Mouse (Mus musculus) CH12.LX (cell line): ENCODE data around the gene B4galt3. TPM values are rescaled to one million over a fixed set of nuclear protein-coding genes. Genes with fewer than 3 reads are reported as not detected.

ENCODE experiments used
- DNase-seq: peaks from one replicate; pipeline ENCODE4 v3.0.0-alpha.2; 2013; ENCODE audit errors: extremely low read depth
- H3K27ac ChIP-seq: 2 replicates; pipeline ENCODE4 v1.5.1; 2012; ENCODE audit warnings: low read depth, mild to moderate bottlenecking, control low read depth, moderate library complexity; ENCODE audit not compliant: insufficient read depth
- H3K27me3 ChIP-seq: replicated peaks from 2 replicates; pipeline ENCODE3; 2012; ENCODE audit warnings: inconsistent platforms
- H3K36me3 ChIP-seq, 2 experiments: replicated peaks in 1 of 2; 2 replicates each; pipeline versions ENCODE3 to v1.6.1; 2012; ENCODE audit warnings: inconsistent platforms in 1 of 2, low read length in 1 of 2, mild to moderate bottlenecking in 1 of 2, mixed read lengths in 1 of 2, moderate library complexity in 1 of 2; ENCODE audit not compliant: control insufficient read depth in 1 of 2, insufficient read depth in 1 of 2
- H3K4me1 ChIP-seq, 2 experiments: 2 replicates each; pipeline ENCODE4 v1.6.1; 2012; ENCODE audit warnings: inconsistent platforms in 1 of 2, moderate library complexity in 1 of 2; ENCODE audit not compliant: insufficient read depth in 2 of 2, control insufficient read depth in 1 of 2
- H3K4me2 ChIP-seq: 2 replicates; pipeline ENCODE4 v1.6.1; 2012; ENCODE audit warnings: low read depth, mild to moderate bottlenecking, control low read depth; ENCODE audit not compliant: poor library complexity, insufficient read depth, severe bottlenecking
- H3K4me3 ChIP-seq, 3 experiments: fragments of 150-350 bp in 1 of 3; sonication (generic) in 1 of 3; replicated peaks in 1 of 3; 2 replicates each; pipeline versions ENCODE3 to v1.5.1; 2011 to 2012; ENCODE audit warnings: low read depth in 2 of 3, low read length in 2 of 3, mild to moderate bottlenecking in 2 of 3, moderate library complexity in 2 of 3, control low read depth in 1 of 3, improper control_type of control experiment in 1 of 3, inconsistent platforms in 1 of 3, mixed read lengths in 1 of 3; ENCODE audit not compliant: poor library complexity in 1 of 3
- H3K79me2 ChIP-seq: replicated peaks from 2 replicates; pipeline ENCODE4 v1.6.1; 2012; ENCODE audit warnings: mild to moderate bottlenecking, moderate library complexity; ENCODE audit not compliant: control insufficient read depth, poor library complexity, insufficient read depth, severe bottlenecking; ENCODE audit errors: extremely low read depth
- H3K9ac ChIP-seq: 2 replicates; pipeline ENCODE4 v1.6.1; 2012; ENCODE audit warnings: low read depth, mild to moderate bottlenecking, control low read depth, moderate library complexity; ENCODE audit not compliant: insufficient read depth
- H3K9me3 ChIP-seq: replicated peaks from 2 replicates; pipeline ENCODE3; 2012; ENCODE audit warnings: low read length, inconsistent platforms, mixed read lengths
- CTCF ChIP-seq, 2 experiments: IDR thresholded peaks in 1 of 2; conservative IDR thresholded peaks in 1 of 2; 2 replicates each; pipeline ENCODE4 v1.5.1; 2011 to 2012; ENCODE audit warnings: low read depth in 2 of 2, low read length in 2 of 2, improper control_type of control experiment in 1 of 2, inconsistent platforms in 1 of 2, mild to moderate bottlenecking in 1 of 2, moderate library complexity in 1 of 2
- E2F4 ChIP-seq: IDR thresholded peaks from 2 replicates; pipeline ENCODE4 v1.6.1; 2011; ENCODE audit warnings: low read depth, low read length, improper control_type of control experiment; ENCODE audit not compliant: insufficient replicate concordance
- ETS1 ChIP-seq: conservative IDR thresholded peaks from 2 replicates; pipeline ENCODE4 v1.6.1; 2012; ENCODE audit warnings: low read depth, mild to moderate bottlenecking, inconsistent platforms, low read length, improper control_type of control experiment, moderate library complexity
- HCFC1 ChIP-seq: IDR thresholded peaks from 2 replicates; pipeline ENCODE4 v1.6.1; 2012; ENCODE audit warnings: low read depth, mild to moderate bottlenecking, inconsistent platforms, low read length, improper control_type of control experiment
- NELFE ChIP-seq: IDR thresholded peaks from 2 replicates; pipeline ENCODE4 v1.6.1; 2011; ENCODE audit warnings: low read depth, low read length, improper control_type of control experiment
- PAX5 ChIP-seq: IDR thresholded peaks from 2 replicates; pipeline ENCODE4 v1.6.1; 2012; ENCODE audit warnings: low read length, inconsistent platforms, mixed read lengths
- POLR2AphosphoS2 ChIP-seq: IDR thresholded peaks from 2 replicates; pipeline ENCODE4 v1.6.1; 2011; ENCODE audit warnings: low read depth, low read length, improper control_type of control experiment
- RAD21 ChIP-seq: IDR thresholded peaks from 2 replicates; pipeline ENCODE4 v1.6.1; 2011; ENCODE audit warnings: low read depth, mild to moderate bottlenecking, low read length, improper control_type of control experiment, moderate library complexity
- RCOR1 ChIP-seq: conservative IDR thresholded peaks from 2 replicates; pipeline ENCODE4 v1.6.1; 2012; ENCODE audit warnings: low read depth, mild to moderate bottlenecking, inconsistent platforms, low read length, improper control_type of control experiment
- SIN3A ChIP-seq: IDR thresholded peaks from 2 replicates; pipeline ENCODE4 v1.6.1; 2012; ENCODE audit warnings: low read length, improper control_type of control experiment, inconsistent platforms
- USF1 ChIP-seq: IDR thresholded peaks from 2 replicates; pipeline ENCODE4 v1.6.1; 2014; ENCODE audit warnings: low read depth, mild to moderate bottlenecking, inconsistent platforms, low read length, improper control_type of control experiment
- USF2 ChIP-seq: conservative IDR thresholded peaks from 2 replicates; pipeline ENCODE4 v1.6.1; 2011; ENCODE audit warnings: low read depth, low read length, improper control_type of control experiment
- dilution Hi-C: fragments of 300-500 bp; cut with MboI; formaldehyde crosslinking; loops from 2 replicates; pipeline ENCODE4 v1.14.3; 2020; ENCODE audit warnings: low sequenced_read_pairs; ENCODE audit not compliant: extremely low pct_unique_long_range_greater_than_20kb, extremely low pct_ligation_motif_present
- in situ Hi-C: fragments of 300-500 bp; cut with MboI; formaldehyde crosslinking; loops from 3 replicates; pipeline ENCODE4 v1.14.3; 2019; ENCODE audit warnings: low sequenced_read_pairs, low pct_ligation_motif_present, low pct_unique_long_range_greater_than_20kb, mixed read lengths
- polyA plus RNA-seq: library from polyadenylated mRNA; unstranded; fragments of >175 nt; gene quantifications from 2 replicates; pipeline ENCODE4 v1.2.1, GENCODE M21; 2012; ENCODE audit warnings: low read depth; ENCODE audit not compliant: insufficient read length
- total RNA-seq, 2 experiments: library from RNA; depleted of rRNA; stranded (reverse); fragments of 300-350 nt in 1 of 2; fragments of >200 nt in 1 of 2; gene quantifications; 2 replicates each; pipeline ENCODE4 v1.2.3; 2012 to 2014

The B4galt3 gene
- total and polyA plus RNA-seq, 3 experiments = 19.3 to 27.8 (median 23.1) TPM

DNA sequence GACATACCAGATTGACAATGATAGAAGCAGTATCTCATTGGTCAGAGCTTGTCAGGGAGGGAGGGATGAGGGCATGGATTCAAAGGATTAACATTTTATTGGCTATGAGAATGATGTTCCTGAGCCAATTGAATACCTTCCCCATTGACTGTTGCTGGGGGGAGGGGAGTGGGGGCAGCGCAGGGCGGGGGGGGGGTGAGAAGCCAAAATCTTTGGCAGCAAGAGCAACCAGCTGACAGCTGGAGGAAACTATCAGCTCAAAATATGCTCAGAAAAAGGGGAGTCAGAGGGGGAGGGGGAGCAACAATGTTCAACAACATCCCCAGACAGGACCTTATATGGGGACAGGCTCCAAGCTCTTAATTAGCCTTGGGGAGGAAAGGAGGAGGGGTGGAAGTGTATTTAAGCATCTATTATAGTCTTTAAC is 6.9 kb upstream of the B4galt3 start:
- no peak for TF ChIP-seq HCFC1
- TF ChIP-seq RAD21 = no peak
- TF ChIP-seq POLR2AphosphoS2 = no peak
- TF ChIP-seq CTCF (conservative IDR thresholded peaks at IDR 0.05 in 1 of 2, IDR thresholded peaks at IDR 0.05 in 1 of 2; ENCODE audit: low read depth in 2 of 2, low read length in 2 of 2) = no peak
- no peak for TF ChIP-seq NELFE
- TF ChIP-seq RCOR1 = no peak
- TF ChIP-seq E2F4 = no peak
- no peak for TF ChIP-seq PAX5
- no peak for TF ChIP-seq USF2
- TF ChIP-seq ETS1 = no peak
- H3K79me2 ChIP-seq = no peaks in the 10 kb centered on the region
- H3K9ac ChIP-seq = no peak overlapping the region
- no peaks in the 10 kb centered on the region for H3K9me3 ChIP-seq
- no peaks in the 10 kb centered on the region for H3K36me3 ChIP-seq
- no peak overlapping the region for H3K27ac ChIP-seq
- no peak overlapping the region for H3K4me3 ChIP-seq
- DNase-seq = no peak
- H3K4me2 ChIP-seq = no peak overlapping the region
- dilution Hi-C loops (no loop called here), in situ Hi-C loops (no loop called here)
- H3K27me3 ChIP-seq = peaks cover 40% of the 10 kb centered on the region
- H3K4me1 ChIP-seq = 0 out of 4 replicates have a peak, but pooled peaks cover 0 to 5% of the 10 kb centered on the region in 2 experiments

GRCm38 (mm10) chr1:171263666-171264461 is 6.3 kb upstream of the B4galt3 start:
- Histone ChIP-seq H3K9me3 (no peaks in the 10 kb centered on the region), H3K4me1 (0 out of 4 replicates have a peak, but pooled peaks cover 0 to 5% of the 10 kb centered on the region in 2 experiments), H3K36me3 (no peaks in the 10 kb centered on the region)
- TF ChIP-seq CTCF (conservative IDR thresholded peaks at IDR 0.05 in 1 of 2, IDR thresholded peaks at IDR 0.05 in 1 of 2; ENCODE audit: low read depth in 2 of 2, low read length in 2 of 2) (peak in 1 of 2 experiments; percentile 46; a peak in 2 of 4 replicates), SIN3A (no peak), USF1 (no peak)
- TF ChIP-seq, all 38 proteins: peak for 1
- Histone ChIP-seq H3K4me2 (no peak overlapping the region), H3K79me2 (no peaks in the 10 kb centered on the region), H3K9ac (no peak overlapping the region), H3K27ac (no peak overlapping the region), H3K27me3 (peaks cover 36% of the 10 kb centered on the region), H3K4me3 (no peak overlapping the region)
- in situ Hi-C loops = no loop called here
- no peak for DNase-seq
- dilution Hi-C loops = no loop called here
